Mouse (Mus musculus): Measurements from ENCODE around the gene Snx20.

The Snx20 gene

GRCm38 (mm10) chr8:88642734-88643564 lies 7.0 kb upstream of the Snx20 start:
- DNase-seq (ENCODE audit: low read depth, low spot score) = no peak

GRCm38 (mm10) chr8:88638908-88639307 lies 3.0 kb upstream of the Snx20 start:
- no peak for DNase-seq (ENCODE audit: low read depth, low spot score)

GRCm38 (mm10) chr8:88637092-88638000 lies 1.4 kb upstream of the Snx20 start:
- no peak for DNase-seq (ENCODE audit: low read depth, low spot score)

GRCm38 (mm10) chr8:88633343-88633765 lies 2.6 kb downstream of the Snx20 start:
- DNase-seq (ENCODE audit: low read depth, low spot score) = no peak

- DNase-seq (ENCODE audit: low read depth, low spot score) = no peak
These were observed 4.8 kb downstream of the Snx20 start for GRCm38 (mm10) chr8:88631081-88631480.

GRCm38 (mm10) chr8:88630225-88630624 lies 5.7 kb downstream of the Snx20 start:
- no peak for DNase-seq (ENCODE audit: low read depth, low spot score)

- peak; percentile 48 for DNase-seq (ENCODE audit: low read depth, low spot score)
These were observed 7.7 kb downstream of the Snx20 start for GRCm38 (mm10) chr8:88628001-88628774.

- peak; percentile 79 for DNase-seq (ENCODE audit: low read depth, low spot score)
These were observed 8.5 kb downstream of the Snx20 start for GRCm38 (mm10) chr8:88627265-88627991.

GRCm38 (mm10) chr8:88626940-88627264 lies 9.0 kb downstream of the Snx20 start:
- DNase-seq (ENCODE audit: low read depth, low spot score) = no peak

- no peak for DNase-seq (ENCODE audit: low read depth, low spot score)
These were observed 9.5 kb downstream of the Snx20 start for GRCm38 (mm10) chr8:88626433-88626832.

GRCm38 (mm10) chr8:88624276-88624675 lies 11.7 kb downstream of the Snx20 start:
- DNase-seq (ENCODE audit: low read depth, low spot score) = no peak

- no peak for DNase-seq (ENCODE audit: low read depth, low spot score)
These were observed 12.6 kb downstream of the Snx20 start for GRCm38 (mm10) chr8:88623351-88623750.

- peak; percentile 37 for DNase-seq (ENCODE audit: low read depth, low spot score)
These were observed 14.5 kb downstream of the Snx20 start for GRCm38 (mm10) chr8:88621408-88621807.

GRCm38 (mm10) chr8:88620931-88621330 lies 15.0 kb downstream of the Snx20 start:
- DNase-seq (ENCODE audit: low read depth, low spot score) = no peak

- DNase-seq (ENCODE audit: low read depth, low spot score) = no peak
These were observed 16.4 kb downstream of the Snx20 start for GRCm38 (mm10) chr8:88619513-88619912.

- no peak for DNase-seq (ENCODE audit: low read depth, low spot score)
These were observed 17.3 kb downstream of the Snx20 start for GRCm38 (mm10) chr8:88618612-88619011.

- DNase-seq (ENCODE audit: low read depth, low spot score) = no peak
These were observed 20.9 kb downstream of the Snx20 start for GRCm38 (mm10) chr8:88614981-88615380.

- DNase-seq (ENCODE audit: low read depth, low spot score) = no peak
These were observed 25.7 kb downstream of the Snx20 start for GRCm38 (mm10) chr8:88610271-88610670.

- peak; percentile 72 for DNase-seq (ENCODE audit: low read depth, low spot score)
These were observed 26.9 kb downstream of the Snx20 start for GRCm38 (mm10) chr8:88609036-88609435.

- DNase-seq (ENCODE audit: low read depth, low spot score) = no peak
These were observed 30.4 kb downstream of the Snx20 start for GRCm38 (mm10) chr8:88605361-88606040.

Data from ES-CJ7 (cell line).